Mouse (Mus musculus) retina, embryonic 14.5 days (tissue): Measurements from ENCODE around the gene Sec62.

Source experiments
- DNase-seq: peaks from one replicate; pipeline ENCODE4 v3.0.0-alpha.2; 2015; ENCODE audit warnings: low spot score

Gene Sec62

DNA sequence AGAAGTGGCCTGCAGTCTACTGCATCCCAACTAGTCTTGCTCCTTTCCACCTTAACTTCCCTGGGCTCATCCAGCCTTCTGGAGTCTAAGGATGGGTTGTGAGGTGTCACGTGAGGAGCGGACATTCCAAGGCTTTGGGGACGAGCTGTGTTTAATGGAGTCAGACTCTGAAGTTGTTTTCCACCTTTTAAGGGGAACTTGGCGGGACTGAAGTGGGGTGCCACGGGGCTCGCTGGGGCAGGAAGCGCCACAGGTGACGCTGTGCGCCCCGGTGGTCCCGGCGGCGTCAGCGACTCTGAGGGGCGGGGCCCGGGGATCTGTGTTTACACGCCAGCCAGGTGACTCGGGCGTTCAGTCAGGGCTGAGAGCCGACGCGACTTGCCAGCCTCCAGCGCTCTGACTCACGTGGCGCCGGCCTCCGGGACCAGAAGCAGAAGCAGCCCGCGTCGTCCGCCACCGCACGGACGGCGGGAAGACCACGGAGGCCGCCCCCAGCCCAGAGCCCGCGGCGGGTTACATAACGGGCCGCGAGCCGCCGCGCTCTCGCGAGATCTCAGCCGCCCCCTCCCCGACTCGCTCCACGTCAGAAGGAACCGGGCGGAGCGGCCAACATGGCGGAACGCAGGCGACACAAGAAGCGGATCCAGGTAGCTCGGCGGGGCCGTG is at the start of gene Sec62:
Gene Sec62, plus strand, starts transcription at position 139 of the 666 bp plus-strand sequence.
- DNase-seq = peak; percentile 94

DNA sequence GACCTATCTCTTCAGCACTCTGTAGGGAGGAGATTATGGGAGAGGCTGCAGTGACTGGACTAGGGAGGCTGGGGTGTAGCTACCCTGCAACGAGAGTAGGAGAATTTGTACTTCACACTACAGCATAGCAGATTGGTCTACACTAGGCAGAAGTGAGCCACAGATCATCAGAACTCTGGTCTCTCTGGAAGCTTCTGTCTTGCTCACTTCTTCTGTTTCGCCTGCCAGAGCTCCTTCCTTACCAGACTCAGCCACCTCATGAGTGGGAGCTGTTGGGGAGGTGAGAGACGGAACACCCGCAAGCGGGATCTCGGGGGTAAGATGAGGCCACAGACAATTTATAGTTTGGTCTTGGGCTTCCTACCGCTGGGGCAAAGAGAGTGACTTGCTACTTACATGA is 49.8 kb upstream of the Sec62 start:
- no peak for DNase-seq

DNA sequence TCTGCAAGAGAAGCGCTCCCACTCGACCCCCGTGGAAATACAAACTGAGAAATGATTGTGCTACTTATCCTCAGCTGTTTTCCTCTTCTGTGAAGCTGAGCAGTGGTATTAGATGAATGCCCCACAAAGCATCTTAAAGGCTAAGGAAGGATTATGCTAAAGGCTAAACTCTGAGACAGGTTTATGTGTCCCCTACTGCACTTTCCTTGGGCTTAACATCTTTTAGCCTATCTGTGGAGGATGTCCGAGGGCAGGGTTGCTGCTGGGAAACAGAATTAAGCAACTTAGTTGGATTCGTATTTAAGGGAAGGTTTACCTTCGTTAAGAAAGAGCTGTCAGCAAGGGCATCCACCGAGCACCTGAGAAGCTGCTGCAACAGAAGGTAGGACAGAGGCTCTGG is 46.7 kb upstream of the Sec62 start, which contains the start of gene Samd7:
Gene Samd7, plus strand, starts transcription at position 288 of the 400 bp plus-strand sequence.
- no peak for DNase-seq

DNA sequence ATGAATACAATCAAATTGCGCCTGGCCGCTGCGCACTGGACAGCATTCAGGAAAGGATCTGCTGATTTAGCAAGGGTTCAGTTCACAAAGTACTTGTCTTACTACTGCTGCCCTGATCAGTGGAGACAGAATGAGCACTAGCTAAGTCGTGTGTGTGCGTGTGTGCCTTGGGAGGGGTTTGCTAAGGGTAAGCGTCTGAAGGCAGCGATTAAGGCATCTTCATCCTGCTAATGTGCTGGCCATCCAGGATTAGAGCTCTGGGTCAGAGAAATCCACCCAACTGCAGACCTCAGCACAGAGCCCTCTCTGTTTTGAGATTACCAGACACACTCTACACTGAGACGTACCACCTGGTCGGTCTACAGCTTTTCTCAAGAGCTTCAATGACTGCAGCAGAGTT is 44.4 kb upstream of the Sec62 start:
- DNase-seq = peak; percentile 8

DNA sequence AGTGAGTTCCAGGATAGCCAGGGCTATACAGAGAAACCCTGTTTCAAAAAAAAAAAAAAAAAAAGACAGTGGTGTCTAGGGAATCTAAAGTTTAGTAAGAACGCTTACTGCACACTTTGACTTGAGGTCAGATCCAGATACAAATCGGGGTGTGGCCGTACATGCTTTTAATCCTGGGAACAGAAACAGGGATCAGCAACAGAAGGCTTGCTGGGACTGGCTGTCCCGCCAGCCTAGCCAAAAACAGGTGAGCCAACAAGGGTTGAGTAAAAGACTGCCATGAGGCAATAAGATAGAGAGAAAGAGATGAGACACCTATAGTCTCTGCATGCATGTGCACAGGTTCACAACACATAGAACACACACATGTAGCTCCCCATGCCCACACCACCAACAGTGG is 38.0 kb upstream of the Sec62 start:
- DNase-seq = no peak

DNA sequence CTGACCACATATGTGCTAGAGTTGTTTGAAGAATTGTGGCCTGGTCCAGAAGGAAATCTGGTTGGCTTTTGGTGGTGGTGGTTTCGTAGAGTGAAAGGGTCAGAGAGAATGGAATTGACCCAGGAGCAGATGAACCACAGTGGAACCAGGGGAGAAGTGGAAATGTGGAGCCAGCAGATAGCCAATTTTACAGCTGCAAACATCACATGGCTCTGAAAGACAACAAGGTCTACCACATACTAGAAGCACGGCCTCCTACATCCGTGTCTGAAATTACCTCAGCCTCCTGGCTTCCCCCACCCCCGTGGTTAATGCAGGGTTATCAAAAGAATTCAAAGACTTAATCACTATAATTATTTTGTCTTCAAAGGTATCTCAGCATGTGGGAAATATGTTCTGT is 27.8 kb upstream of the Sec62 start:
- no peak for DNase-seq

DNA sequence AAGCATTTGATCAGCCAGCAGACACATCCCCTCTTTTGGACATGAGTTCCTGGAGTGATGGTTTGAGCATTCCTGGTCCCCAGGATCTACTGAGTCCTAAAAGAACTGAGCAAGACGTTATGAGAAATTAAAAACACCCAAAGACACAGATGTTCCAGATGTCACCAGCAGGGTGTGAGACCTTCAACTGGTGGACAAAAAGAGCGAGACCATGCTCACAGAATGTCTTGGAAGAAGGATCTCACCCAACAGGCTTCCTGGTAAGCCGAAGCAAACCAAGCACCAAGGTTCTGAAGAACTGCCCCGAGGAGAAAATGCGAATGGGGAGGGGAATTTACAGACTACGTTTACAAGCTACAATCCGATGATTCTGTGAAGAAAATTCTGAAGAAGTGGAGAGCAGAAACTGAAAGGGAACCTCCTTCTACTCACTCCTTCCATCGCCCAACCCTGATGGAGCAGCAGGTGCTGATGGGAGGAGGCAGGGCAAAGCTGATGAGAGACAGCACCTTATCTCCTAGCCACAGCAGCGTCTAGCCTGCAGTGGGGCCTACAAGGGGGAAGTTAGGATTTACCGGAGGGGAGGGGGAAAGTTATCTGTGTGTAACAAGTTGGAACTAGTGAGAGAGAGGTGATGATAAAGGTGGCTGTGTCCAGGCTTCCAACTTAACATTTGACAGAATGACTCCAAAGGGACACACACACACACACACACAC is 27.2 kb upstream of the Sec62 start:
- no peak for DNase-seq

DNA sequence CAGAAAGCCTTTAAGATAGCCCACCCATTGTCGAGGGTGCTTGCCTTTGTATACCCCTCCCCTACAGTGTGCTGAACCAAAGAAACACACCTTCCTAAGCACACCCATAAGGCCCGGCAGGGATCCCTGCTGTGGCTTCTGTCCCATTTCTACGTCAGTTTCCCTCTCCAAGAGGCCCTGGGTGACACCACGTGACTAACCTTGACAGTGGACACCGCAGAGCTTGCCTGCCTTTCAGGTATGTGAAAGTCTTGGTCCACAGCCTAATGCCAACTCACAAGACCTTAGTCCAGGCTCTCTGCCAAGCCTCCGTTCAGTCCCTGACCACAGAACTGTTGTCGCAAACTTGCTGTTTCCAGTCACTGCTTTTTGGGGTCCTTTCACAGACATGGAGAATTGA is 26.5 kb upstream of the Sec62 start:
- no peak for DNase-seq

DNA sequence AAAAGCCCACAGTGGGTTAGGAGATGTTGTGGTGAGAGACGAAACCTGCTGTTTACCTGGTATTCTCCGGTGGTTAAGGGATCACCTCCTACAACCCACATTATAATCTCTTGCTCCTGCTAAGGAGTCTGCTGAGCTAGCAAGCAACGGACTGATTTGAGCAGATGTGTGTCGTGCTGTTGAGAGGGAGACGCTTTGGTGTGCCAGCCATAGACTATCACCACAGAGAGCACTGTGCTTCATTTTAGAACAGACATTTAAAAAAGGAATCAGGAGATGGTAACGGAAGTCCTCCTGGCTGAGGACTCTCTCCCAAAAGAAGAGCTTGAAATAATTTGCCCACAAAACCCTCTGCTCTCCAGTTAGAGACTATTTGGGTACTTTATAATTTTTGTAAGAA is 25.4 kb upstream of the Sec62 start:
- DNase-seq = no peak

DNA sequence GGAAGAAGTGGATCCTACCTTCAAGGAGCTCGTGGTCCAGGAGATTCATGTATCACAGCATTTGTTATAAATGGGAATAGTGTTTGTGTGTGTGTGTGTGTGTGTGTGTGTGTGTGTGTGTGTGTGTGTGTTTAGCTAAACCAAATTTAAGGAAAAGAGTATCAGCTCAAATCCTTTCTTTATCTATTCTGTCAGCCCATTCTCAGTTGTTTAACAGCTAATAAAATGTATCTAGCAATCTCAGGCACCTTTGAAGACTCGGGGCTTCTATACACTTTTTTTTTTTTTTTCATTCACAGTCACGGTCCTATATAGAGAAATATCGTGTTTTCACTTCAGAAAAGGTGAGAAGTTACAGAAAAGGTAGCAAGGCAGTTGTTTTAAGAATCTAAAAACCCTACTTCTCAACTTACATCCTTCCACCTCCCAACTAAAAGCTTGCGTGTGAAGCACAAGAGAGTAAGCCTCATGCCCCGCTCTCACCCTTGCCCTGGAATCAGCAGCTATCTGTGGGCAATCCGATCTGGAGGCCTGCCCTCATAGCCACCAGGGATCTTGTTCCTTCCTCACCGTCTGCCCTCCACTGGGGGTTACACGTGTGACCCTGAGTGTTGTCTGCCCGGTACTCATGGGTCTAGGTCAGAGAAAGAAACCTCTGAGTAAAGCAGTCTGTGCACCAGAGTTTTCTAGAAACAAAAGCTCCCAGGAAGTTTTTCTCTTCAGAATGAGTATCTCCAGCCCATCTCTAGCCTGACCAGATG is 22.7 kb upstream of the Sec62 start:
- DNase-seq = no peak

DNA sequence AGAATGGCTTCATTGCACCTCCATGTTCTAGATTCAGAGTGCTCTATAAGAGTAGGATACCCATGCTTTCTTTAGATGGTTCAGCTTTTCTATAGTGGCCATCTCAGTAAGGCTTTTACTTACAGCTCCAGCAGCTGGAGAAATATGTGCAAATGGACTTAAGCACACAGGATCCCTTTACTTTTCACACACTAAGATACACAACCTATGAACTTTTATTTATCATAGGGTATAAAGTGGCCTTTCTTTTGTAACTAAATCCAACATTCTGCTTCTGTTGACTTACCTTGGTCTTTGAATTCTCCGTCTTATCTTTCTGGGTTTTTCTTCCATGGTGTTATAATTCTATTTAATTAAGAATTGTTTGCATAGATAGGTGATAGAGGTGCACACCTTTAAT is 21.1 kb upstream of the Sec62 start:
- no peak for DNase-seq

DNA sequence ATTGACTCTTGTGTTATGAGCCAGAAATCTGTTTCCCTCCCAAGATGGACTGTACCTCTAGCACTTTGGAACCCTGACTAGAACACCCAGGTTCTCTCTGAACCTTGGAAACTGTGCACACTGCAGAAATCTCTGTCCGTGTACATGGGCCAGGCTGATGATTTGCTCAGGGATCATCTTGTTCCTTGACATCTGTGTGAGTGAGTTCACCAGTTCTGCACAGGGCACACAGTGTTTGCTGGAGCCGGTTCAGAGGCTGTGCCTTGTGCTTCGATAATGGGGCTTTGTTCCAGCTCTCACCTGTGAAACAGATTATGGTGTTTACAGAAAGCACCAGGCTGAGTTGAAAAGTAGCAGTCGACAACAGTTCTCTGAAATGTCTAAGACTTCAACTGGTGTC is 20.0 kb upstream of the Sec62 start:
- DNase-seq = no peak

DNA sequence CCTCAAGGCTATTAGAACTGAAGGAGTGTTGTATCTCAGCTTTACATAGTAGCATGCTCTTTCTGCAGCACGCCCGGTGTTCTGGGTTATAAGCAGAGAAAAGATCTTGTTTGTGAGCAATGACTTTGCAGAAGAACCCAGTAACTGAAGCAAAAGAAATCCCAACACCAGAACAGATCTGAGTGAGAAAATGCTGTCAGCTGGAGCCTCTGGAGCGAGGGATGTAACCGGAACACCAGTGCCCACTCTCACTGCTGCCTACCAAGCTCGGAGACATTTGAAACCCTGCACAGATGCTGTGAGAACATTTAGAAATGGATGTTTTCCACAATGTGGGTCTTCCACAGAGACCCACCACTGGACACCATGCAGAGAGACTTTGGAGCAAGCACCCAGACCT is 18.0 kb upstream of the Sec62 start:
- no peak for DNase-seq

DNA sequence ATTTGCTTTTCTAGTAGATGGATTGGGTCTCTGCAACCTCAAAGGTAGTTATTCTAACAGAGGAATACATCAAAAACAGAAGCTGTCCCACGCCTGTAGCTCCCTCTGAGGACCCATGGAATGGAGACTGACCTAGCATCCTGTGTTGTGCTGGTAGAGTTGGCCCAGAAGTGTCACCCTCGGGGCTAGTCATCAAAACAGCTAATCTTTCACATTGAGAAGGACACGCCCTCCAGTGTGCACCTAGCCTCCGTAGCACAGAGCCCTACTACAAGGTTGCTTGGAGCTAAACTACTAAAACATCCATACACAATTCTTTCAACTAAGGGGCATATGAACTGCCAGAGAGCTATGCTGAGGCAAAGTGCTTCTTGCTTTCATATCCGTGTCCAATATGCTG is 14.7 kb upstream of the Sec62 start:
- no peak for DNase-seq

DNA sequence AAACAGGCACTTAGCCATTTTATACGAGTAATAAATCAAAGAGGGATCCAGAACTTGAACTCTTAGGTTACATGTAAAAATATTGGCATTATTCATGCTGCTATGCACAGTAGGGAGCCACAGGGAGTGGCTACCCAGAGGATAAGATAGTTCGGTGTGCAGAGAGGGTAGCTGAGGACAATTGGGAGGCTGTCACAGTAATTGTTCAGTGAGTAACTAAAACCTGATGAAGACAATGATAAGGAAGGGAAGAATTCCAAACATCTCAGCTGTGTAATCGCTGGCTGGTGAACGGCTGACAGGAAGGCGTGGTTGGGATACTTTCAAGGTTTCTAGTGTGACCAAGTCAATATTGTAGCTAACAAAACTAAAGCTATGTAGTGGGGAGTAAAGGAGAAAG is 4.1 kb upstream of the Sec62 start:
- DNase-seq = no peak

DNA sequence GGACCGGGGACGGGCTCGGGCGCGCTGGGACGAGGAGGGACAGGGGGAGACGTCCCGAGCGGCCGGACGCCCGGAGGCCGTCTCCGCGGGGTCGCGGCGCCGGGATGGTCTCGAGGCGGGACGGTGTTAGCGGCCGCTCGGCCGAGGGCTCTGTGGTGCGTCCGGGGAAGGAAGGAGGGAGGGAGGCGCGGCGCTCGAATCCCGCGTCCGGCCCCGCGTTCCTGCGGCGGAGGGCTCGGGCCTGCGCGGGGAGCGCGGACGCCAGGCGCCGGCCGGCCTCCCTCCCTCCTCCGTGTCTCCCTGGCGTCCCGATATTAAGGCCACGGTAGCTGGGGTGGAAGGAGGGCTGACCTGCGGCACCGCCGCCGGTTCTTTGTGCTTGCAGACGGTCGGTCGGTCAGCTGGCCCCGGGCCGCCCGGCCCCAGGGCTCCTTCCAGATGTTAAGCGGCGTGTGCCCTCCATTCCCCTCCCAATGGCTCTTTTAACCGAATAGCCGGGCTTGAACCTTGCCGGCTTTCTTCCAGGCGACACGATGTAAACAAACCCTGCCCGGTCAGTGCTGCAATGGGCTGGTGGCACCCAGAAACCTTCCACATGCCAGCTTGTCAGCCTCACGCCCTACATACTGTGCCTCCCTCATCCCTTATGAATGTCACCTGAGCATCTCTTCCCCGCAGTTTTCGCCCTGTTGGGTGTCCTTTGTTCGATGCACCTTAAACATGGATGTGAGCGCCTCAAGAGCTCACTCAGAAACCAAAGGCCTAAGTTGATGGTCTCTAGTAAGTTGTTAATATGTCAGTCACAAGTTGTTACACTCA is 937 bp downstream of the Sec62 start:
- DNase-seq = peak; percentile 59

DNA sequence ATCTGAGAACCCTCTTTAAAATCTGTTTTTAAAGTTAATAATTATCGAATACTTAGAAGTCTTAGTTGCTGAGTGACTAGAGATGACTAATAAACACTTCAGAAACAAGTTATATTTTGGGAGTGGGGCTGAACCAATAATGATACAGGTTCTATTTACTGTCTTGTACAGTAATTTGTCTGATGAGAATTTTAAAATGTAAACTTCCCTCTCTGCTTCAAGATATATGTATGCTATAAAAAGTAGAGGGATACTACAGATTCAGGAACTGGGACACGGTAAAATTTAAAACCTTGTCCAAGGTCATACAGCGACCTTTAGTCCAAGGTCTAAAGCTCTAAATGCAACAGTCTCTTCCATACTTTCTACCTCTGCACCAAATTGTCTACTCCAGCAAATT is 9.5 kb downstream of the Sec62 start:
- no peak for DNase-seq

DNA sequence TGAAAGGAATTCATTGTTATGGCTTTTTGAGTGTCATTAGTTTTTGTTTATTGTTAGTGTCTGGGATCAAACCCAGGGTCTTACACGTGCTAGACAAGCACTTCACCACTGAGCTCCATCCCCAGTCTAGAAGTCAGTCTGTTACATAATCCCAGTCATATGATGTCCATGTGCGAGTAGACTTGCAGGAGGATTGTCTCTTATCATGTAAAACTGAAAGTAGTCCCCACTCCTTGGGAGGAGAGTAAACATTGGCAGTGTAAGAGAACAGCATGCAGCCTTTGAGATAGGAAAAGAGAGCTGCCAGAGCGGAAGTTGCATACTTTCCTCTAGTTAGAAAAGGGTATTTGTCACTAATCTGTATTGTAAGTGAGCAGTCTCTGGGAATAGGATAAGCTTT is 20.2 kb downstream of the Sec62 start:
- DNase-seq = no peak

DNA sequence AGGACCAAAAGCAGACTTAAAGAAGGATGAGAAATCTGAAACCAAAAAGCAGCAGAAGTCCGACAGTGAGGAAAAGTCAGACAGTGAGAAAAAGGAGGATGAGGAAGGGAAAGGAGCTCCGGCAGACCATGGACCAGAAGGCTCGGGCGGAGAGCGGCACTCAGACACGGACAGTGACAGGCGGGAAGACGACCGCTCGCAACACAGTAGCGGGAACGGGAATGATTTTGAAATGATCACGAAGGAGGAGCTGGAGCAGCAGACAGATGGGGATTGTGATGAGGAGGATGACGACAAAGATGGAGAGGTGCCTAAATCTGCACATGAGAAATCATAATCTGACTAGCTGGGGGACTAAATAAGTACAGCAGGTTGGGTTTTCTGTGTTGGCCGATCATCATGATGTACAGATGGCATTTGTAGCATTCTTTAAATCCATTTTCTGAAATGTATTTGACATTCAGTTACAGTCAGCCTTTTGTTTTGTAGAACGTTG is 26.0 kb downstream of the Sec62 start:
- no peak for DNase-seq

DNA sequence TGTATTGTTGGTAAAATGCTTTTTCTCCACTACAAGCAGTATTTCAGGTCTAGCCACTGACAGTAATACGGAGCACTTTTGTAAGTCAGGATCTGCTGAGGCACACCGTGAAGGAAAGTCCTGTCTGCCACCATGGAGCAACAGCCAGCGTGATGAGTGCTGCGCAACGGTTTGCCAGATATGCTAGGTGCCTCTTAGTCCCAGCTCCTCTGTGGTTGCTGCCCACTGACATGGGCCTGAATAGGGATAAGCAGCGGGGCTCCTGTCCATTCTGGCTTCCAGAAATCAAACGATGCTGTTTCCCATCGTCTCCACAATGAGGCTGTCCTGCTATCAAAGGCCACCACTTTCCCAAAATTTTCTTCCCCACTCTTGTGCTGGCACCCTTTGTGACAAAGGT is 29.5 kb downstream of the Sec62 start:
- no peak for DNase-seq

DNA sequence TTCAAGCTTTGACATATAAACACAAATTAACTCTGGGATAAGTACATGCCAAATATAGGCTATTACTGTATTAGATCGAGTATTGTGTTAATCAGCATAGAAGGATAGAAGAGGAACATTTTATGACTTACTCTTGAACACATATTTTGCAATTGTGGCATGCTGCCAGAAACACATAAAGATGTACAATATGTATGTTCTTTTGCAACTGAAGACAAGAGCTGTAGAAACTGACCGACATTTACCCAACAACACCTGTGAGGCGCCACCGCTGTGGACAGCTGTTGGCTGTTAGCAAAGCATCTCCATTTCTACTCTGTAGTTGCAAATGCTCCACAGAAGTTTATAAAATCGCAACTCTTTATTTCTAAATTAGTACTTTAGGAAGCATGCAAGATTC is 33.4 kb downstream of the Sec62 start:
- DNase-seq = no peak
